Comparison of ENCODE assay signal across 9 mouse cellular contexts in genomic region chr5:111619974-111620373, GRCm38 (mm10).
DNase-seq lines count a peak whose midpoint lies in the region; ATAC-seq lines count a peak whose summit lies in the region.
"Had no signal": no experiment of that assay in that cellular context is flagged by ENCODE, and none has a peak within 500 bp of the region (broad histone marks: within the 10 kb centered on the region; RNA-seq: fewer than 3 reads in every experiment).

No protein-coding gene starts in this region.

- ATAC-seq in kidney, embryonic 16.5 days (ENCODE audit: low FRiP score, low TSS enrichment) = 0 out of 2 replicates have a peak, but pooled peaks have one; percentile 29
- peak; percentile 57; the same call in 1 of the 2 replicates for ATAC-seq in stomach, embryonic 14.5 days (ENCODE audit: insufficient number of reproducible peaks, insufficient read depth, low FRiP score, low read depth)

- H3K27ac ChIP-seq in kidney, embryonic 16.5 days (ENCODE audit: low read length) = no peak overlapping the region
- peak overlapping the region; percentile 53; the same call in 1 of the 2 replicates for H3K27ac ChIP-seq in stomach, embryonic 14.5 days (ENCODE audit: low read length)
- H3K27ac ChIP-seq: liver, embryonic 15.5 days had no signal

- H3K4me1 ChIP-seq in kidney, embryonic 16.5 days (ENCODE audit: insufficient read depth, low read length) = no peaks in the 10 kb centered on the region; the same call in 1 of the 2 replicates
- peaks cover 7% of the 10 kb centered on the region; the same call in 1 of the 2 replicates for H3K4me1 ChIP-seq in stomach, embryonic 14.5 days (ENCODE audit: control insufficient read depth, insufficient read depth, low read length)
- H3K4me1 ChIP-seq: liver, embryonic 15.5 days had no signal

- H3K9me3 ChIP-seq in kidney, embryonic 16.5 days (ENCODE audit: low read length) = no peaks in the 10 kb centered on the region
- no peaks in the 10 kb centered on the region for H3K9me3 ChIP-seq in stomach, embryonic 14.5 days (ENCODE audit: control insufficient read depth, low read depth, low read length)
- H3K9me3 ChIP-seq: liver, embryonic 15.5 days had no signal

- peak; percentile 31 for DNase-seq in ovary, postnatal 36 days (ENCODE audit: low spot score)
- no peak for DNase-seq in ovary, postnatal 10 days (ENCODE audit: low spot score)
- DNase-seq in gastrocnemius, postnatal 10 days = peak; percentile 61
- DNase-seq in frontal cortex, postnatal 25 days (ENCODE audit: low spot score in 2 of 2) = no peak
- no peak for DNase-seq in layer of hippocampus, adult 11-12 months (ENCODE audit: low spot score)
- no peak for DNase-seq in frontal cortex, postnatal 14 days (ENCODE audit: low spot score in 2 of 2)

- no peak overlapping the region for H3K4me3 ChIP-seq in kidney, embryonic 16.5 days (ENCODE audit: low read length)
- no peak overlapping the region for H3K4me3 ChIP-seq in stomach, embryonic 14.5 days (ENCODE audit: low read depth, low read length)
- H3K4me3 ChIP-seq: liver, embryonic 15.5 days had no signal

- H3K9ac ChIP-seq in kidney, embryonic 16.5 days (replicated peaks; ENCODE audit: low read length) = no peak overlapping the region
- no peak overlapping the region for H3K9ac ChIP-seq in stomach, embryonic 14.5 days (replicated peaks; ENCODE audit: low read depth, low read length)
- H3K9ac ChIP-seq: liver, embryonic 15.5 days had no signal

- H3K36me3 ChIP-seq in kidney, embryonic 16.5 days (ENCODE audit: insufficient read depth, low read length) = no peaks in the 10 kb centered on the region
- no peaks in the 10 kb centered on the region for H3K36me3 ChIP-seq in stomach, embryonic 14.5 days (ENCODE audit: control insufficient read depth, insufficient read depth, low read length)
- H3K36me3 ChIP-seq: liver, embryonic 15.5 days had no signal

- WGBS in kidney, embryonic 16.5 days = 43% methylated on average over 7 of the region's 9 CpGs
- 35% methylated on average over 9 of the region's 9 CpGs for WGBS in stomach, embryonic 14.5 days

- H3K4me2 ChIP-seq in kidney, embryonic 16.5 days (replicated peaks; ENCODE audit: low read depth, low read length) = no peak overlapping the region
- no peak overlapping the region for H3K4me2 ChIP-seq in stomach, embryonic 14.5 days (replicated peaks; ENCODE audit: low read depth, low read length)
- H3K4me2 ChIP-seq: liver, embryonic 15.5 days had no signal

- H3K27me3 ChIP-seq in kidney, embryonic 16.5 days (ENCODE audit: insufficient read depth, low read length) = 0 out of 2 replicates have a peak, but pooled peaks cover 7% of the 10 kb centered on the region
- no peaks in the 10 kb centered on the region for H3K27me3 ChIP-seq in stomach, embryonic 14.5 days (ENCODE audit: control insufficient read depth, insufficient read depth, low read length)

Comparison
In these comparisons a context has a peak if more than half of its experiments do, and no peak if none do; other contexts are left out.
1. DNase-seq: peak in ovary, postnatal 36 days (single experiment) and gastrocnemius, postnatal 10 days (single experiment); none in ovary, postnatal 10 days (single experiment), frontal cortex, postnatal 25 days (0 of 2), layer of hippocampus, adult 11-12 months (single experiment) and frontal cortex, postnatal 14 days (0 of 2).